Mouse (Mus musculus) brain, embryonic 14.5 days (tissue): ENCODE measurements around the gene Otx1.

ENCODE experiments used
- CTCF ChIP-seq: fragments of 200-500 bp; IDR thresholded peaks from 2 replicates; pipeline ENCODE4 v1.5.1; 2012; ENCODE audit warnings: inconsistent platforms, mild to moderate bottlenecking, moderate library complexity, borderline replicate concordance; ENCODE audit not compliant: insufficient read depth, insufficient read length; ENCODE audit errors: extremely low read depth
- POLR2A ChIP-seq: fragments of 200-500 bp; IDR thresholded peaks from 2 replicates; pipeline ENCODE4 v1.6.1; 2012; ENCODE audit warnings: mild to moderate bottlenecking, inconsistent platforms, borderline replicate concordance; ENCODE audit not compliant: poor library complexity, insufficient read depth, insufficient read length, severe bottlenecking; ENCODE audit errors: extremely low read depth

DNA sequence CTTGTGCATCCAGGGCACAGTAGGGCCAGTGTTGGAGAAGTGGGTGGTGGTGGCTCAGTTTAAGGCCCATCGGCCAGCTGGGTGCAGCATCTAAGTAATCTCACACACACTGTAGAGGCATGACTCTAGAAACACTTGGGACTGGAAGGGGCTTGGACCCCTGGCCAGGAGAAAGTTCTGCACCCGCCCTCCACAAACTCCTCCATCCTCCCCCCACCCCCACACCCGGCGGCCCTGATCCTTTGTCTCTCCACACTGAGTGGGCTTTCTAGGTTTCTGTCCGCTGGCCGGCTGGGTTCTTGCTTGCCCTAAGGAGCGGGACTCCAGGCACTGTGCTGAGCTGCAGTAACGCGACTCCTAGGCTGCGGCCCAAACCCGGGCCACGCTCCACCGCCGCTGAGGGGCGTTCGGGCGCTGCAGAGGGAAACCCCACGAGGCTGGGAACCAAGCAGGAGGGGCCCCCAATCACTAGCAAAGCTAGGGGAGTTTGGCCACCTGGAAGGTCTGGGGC lies 1.7 kb upstream of the Otx1 start:
- no peak for TF ChIP-seq POLR2A
- no peak for TF ChIP-seq CTCF
